Comparison of ENCODE assay signal across 8 mouse cellular contexts in genomic region chr2:155818596-155819391, GRCm38 (mm10). TPM values are rescaled to one million over a fixed set of nuclear protein-coding genes. Genes with fewer than 3 reads are reported as not detected.
DNase-seq lines count a peak whose midpoint lies in the region; ATAC-seq lines count a peak whose summit lies in the region.

No protein-coding gene starts in this region.

- peak; percentile 97 for DNase-seq in ZHBTc4 (ENCODE audit: low read depth, low spot score)
- peak; percentile 95 to 97 for DNase-seq in gastrocnemius, adult 8-10 months (ENCODE audit: low spot score in 2 of 2)
- peak; percentile 47 for DNase-seq in hindlimb bud, embryonic 11.5 days (ENCODE audit: extremely low spot score, low read depth, low spot score)
- DNase-seq in left cerebral cortex, adult 8-10 months (ENCODE audit: low spot score in 2 of 2) = peak; percentile 89 to 94
- peak; percentile 95 for DNase-seq in right cerebral cortex, postnatal 10 days (ENCODE audit: low spot score in 2 of 2)
- DNase-seq in urinary bladder, postnatal 25 days (ENCODE audit: low spot score) = peak; percentile 94

- H3K4me3 ChIP-seq in megakaryocyte, embryonic 14.5 days (replicated peaks) = peak overlapping the region; percentile 99

- peaks cover 12% of the 10 kb centered on the region for H3K27me3 ChIP-seq in megakaryocyte, embryonic 14.5 days (replicated peaks)

- ATAC-seq in common myeloid progenitor, adult 5-6 weeks (replicated peaks; ENCODE audit: low read depth, poor library complexity, severe bottlenecking) = peak; percentile 95

- H3K9me3 ChIP-seq in megakaryocyte, embryonic 14.5 days = no peaks in the 10 kb centered on the region

- H3K36me3 ChIP-seq in megakaryocyte, embryonic 14.5 days (replicated peaks; ENCODE audit: low read length) = peaks cover 48% of the 10 kb centered on the region

- H3K4me1 ChIP-seq in megakaryocyte, embryonic 14.5 days = peaks cover 69% of the 10 kb centered on the region

RNA-seq across cellular contexts. Expression of gene BC029722, which starts 0.4 kb away (rescaled TPM):
- total RNA-seq in common myeloid progenitor, adult 5-6 weeks (2017) = 12.5 and 15.3 TPM in 2 replicates
- total RNA-seq in gastrocnemius, adult 8-10 months (2022) = 10 to 100 TPM; 23.2 to 31.3 (median 27.6) TPM
- total RNA-seq in left cerebral cortex, adult 8-10 months (2022) = 10 to 100 TPM; 56.9 to 63.1 (median 60.3) TPM
- 30.5 and 31.7 TPM in 2 replicates for polyA plus RNA-seq in megakaryocyte, embryonic 14.5 days (2012; ENCODE audit: insufficient read depth, low replicate concordance)

RNA-seq across cellular contexts. Expression of gene Eif6, which starts 7.9 kb away (rescaled TPM):
- total RNA-seq in common myeloid progenitor, adult 5-6 weeks (2017) = 49.4 and 83.3 TPM in 2 replicates
- 10 to 100 TPM; 44.3 to 49.9 (median 48.6) TPM for total RNA-seq in gastrocnemius, adult 8-10 months (2022)
- 10 to 100 TPM; 78.6 to 93.2 (median 86.3) TPM for total RNA-seq in left cerebral cortex, adult 8-10 months (2022)
- polyA plus RNA-seq in megakaryocyte, embryonic 14.5 days (2012; ENCODE audit: insufficient read depth, low replicate concordance) = 266 and 882 TPM in 2 replicates

RNA-seq across cellular contexts. Expression of gene Fam83c, which starts 15.9 kb away (rescaled TPM):
- total RNA-seq in common myeloid progenitor, adult 5-6 weeks (2017) = not detected in 2 replicates
- not detected for total RNA-seq in gastrocnemius, adult 8-10 months (2022)
- total RNA-seq in left cerebral cortex, adult 8-10 months (2022) = not detected
- polyA plus RNA-seq in megakaryocyte, embryonic 14.5 days (2012; ENCODE audit: insufficient read depth, low replicate concordance) = 0.03 and 0.55 TPM in 2 replicates

RNA-seq across cellular contexts. Expression of gene Mmp24, which starts 43.7 kb away (rescaled TPM):
- total RNA-seq in common myeloid progenitor, adult 5-6 weeks (2017) = 0.32 TPM in 1 of 2 replicates, not detected in the other
- total RNA-seq in gastrocnemius, adult 8-10 months (2022) = not detected
- total RNA-seq in left cerebral cortex, adult 8-10 months (2022) = 10 to 100 TPM; 29.2 to 30.8 (median 29.9) TPM
- polyA plus RNA-seq in megakaryocyte, embryonic 14.5 days (2012; ENCODE audit: insufficient read depth, low replicate concordance) = not detected in 2 replicates

Comparison
In these comparisons a context has a peak if more than half of its experiments do, and no peak if none do; other contexts are left out.
1. Peak in every context shown above with its lines: DNase-seq, ATAC-seq and H3K4me3 ChIP-seq.
2. DNase-seq: peak in every context shown above with its lines; median percentile 97 in ZHBTc4; 96 in gastrocnemius, adult 8-10 months; 95 in right cerebral cortex, postnatal 10 days; 94 in urinary bladder, postnatal 25 days; 92 in left cerebral cortex, adult 8-10 months; 47 in hindlimb bud, embryonic 11.5 days.